Mouse (Mus musculus): ENCODE data around the gene Elmo1.

The Elmo1 gene

DNA sequence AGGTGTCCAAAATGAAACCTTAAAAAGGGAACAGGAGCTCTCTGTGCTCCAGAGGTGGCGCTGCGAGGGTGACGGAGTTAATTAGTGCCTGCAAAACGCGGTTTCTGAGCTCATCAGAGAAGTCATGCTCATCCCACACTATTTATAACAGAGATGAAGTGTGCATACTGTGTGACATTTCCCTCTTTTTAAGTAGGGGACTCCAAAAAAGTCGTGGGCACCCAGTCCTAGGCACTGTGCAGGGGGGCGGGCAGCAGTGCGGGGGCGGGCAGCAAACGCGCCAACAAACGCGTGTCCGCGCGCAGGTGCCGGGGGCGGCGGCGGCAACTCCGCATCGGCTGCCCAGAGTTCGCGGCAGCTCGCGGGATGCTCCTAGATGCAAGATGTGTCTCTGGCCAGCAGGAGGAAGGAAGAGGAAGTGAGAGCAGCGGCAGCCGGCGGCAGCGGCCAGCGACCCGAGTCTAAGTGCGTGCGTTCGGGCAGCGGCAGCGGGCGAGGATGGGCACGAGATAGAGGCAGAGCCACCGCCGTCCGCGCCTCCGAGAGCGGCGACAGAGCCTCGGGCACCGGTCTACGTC is at the start of gene Elmo1:
TSS of gene Elmo1 (plus strand) at position 464 of the 578 bp plus-strand sequence.
- peak; percentile 72 for DNase-seq (ENCODE audit: low spot score)

DNA sequence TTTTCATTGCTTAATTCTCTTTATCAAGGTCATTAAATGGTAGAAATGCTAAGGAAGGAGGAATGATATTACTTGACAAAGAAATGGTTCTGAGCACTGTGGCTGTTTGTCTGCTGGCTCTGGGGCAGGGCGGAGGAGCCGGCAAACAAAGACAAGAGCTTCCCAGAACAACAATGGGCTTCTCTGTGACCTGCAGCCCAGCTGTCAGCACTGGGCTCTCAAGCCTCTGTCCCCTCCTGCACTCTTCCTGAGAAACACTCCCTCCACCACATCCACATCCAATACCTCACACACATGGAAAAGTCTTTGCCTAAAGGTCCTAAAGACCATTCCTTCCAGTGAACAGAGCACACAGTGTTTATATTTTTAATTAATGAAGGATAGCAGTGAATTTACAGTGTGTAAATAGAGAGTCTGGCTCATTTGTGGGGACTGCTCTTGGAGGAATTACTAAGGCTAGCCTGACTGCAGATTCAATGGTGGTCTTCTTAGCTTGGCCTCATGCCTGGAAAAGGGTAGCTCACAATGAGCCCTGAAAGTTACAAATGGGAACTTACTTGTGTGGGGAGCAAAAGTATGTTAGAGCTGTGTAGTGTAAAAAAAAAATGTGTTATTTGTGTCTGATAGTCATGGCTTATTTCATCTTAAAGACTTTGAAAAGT is 49.1 kb upstream of the Elmo1 start:
- DNase-seq (ENCODE audit: low spot score): peak; percentile 26

DNA sequence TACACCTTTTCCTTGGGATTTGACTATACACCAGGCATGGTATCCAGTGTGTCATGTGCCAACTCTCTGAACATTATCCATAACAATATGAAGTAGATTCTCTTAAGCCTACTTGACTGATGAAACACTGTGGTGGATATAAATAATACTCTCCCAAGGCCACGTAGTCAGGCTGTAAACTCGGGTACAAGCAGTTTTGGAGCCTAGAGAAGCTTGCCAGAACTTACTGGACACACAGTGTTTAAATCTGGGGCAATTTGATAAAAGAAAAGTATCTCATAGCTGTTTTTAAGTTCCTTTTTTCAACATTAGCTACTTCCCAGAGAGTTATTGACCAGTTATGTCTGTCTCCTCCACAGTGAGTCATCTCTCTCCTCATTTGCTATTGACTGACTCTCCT is 47.5 kb upstream of the Elmo1 start:
- no peak for DNase-seq (ENCODE audit: low spot score)

GRCm38 (mm10) chr13:20045350-20045749 is 45.0 kb upstream of the Elmo1 start:
- DNase-seq (ENCODE audit: low spot score): no peak

DNA sequence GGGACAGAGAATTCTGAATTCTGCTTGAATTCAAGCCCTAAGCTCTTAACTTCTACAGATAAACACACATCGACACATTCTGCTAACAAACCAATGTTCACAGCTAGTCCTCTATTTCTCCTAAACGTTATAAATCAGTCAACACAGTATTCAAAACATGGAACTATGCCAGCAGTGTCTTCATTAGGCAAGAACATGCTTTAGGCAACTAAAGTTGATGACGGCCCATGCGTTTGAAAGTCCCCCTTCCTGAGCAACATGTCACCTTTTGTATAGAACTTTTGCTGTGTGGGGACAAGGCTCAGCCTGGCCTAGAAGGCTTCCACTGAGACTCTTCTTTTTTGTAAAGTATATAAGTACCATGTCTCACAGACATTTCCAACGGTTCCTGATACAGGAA is 44.6 kb upstream of the Elmo1 start:
- DNase-seq (ENCODE audit: low spot score): no peak

- DNase-seq (ENCODE audit: low spot score): no peak
Observed at GRCm38 (mm10) chr13:20046406-20046805, 44.0 kb upstream of the Elmo1 start.

GRCm38 (mm10) chr13:20047926-20048836 is 42.2 kb upstream of the Elmo1 start:
- DNase-seq (ENCODE audit: low spot score): no peak

DNA sequence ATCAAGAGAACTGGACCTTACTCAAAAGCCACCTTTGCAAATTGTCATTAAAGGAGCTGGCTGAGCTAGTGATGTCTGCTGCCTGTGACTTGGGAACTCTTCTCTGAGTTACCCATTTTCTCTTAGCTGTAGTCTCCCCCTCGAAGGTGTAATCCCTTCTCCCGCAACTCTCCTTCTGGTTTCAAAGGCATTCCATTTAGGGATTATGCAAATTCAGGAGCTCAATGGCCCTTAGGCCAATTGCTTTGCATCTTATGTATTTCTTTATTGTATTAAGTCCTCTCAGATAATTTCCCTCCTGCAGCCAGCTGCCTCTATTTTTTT is 41.6 kb upstream of the Elmo1 start:
- no peak for DNase-seq (ENCODE audit: low spot score)

DNA sequence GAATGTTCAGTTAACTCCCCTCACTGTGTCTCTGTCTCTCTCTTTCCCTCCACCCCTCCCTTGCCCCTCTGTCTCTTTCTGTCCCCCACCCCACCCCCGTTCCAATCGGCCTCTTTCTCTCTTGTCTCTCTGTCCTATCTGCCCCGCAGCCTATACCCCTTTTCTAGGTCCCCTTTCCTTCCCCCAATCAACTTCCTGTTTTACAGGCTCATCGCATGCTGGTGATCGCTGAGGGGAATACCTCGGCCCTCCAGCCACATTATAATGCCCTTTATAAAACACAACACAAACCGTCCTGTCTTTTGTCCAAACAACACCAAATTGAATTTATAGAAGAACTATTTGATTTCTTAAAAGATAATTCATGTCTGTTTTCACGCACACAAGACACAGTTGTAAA is 40.7 kb upstream of the Elmo1 start:
- no peak for DNase-seq (ENCODE audit: low spot score)

- no peak for DNase-seq (ENCODE audit: low spot score)
Observed at GRCm38 (mm10) chr13:20050149-20050548, 40.2 kb upstream of the Elmo1 start.

GRCm38 (mm10) chr13:20057926-20058325 is 32.5 kb upstream of the Elmo1 start:
- no peak for DNase-seq (ENCODE audit: low spot score)

- DNase-seq (ENCODE audit: low spot score): no peak
Observed at GRCm38 (mm10) chr13:20061031-20061430, 29.4 kb upstream of the Elmo1 start.

GRCm38 (mm10) chr13:20063331-20063730 is 27.1 kb upstream of the Elmo1 start:
- DNase-seq (ENCODE audit: low spot score): no peak

DNA sequence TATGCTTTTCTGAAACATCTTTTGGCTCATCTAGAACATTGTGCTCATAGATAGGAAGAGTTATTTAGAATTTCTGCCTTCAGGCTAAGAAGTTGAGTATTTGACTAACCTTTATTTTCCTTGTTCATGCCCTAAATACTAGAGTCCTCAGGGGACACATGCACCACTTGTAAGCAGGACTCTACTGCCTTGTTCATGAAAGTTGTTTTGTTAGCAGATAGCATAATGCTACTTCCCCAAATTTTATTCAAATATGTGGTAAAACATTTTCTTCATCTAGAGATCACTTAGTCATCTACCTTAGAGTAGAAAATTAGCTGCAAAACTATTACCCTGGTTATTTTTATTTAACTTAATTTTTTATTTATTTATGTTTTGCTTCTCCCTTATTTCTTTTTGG is 18.4 kb upstream of the Elmo1 start:
- no peak for DNase-seq (ENCODE audit: low spot score)

DNA sequence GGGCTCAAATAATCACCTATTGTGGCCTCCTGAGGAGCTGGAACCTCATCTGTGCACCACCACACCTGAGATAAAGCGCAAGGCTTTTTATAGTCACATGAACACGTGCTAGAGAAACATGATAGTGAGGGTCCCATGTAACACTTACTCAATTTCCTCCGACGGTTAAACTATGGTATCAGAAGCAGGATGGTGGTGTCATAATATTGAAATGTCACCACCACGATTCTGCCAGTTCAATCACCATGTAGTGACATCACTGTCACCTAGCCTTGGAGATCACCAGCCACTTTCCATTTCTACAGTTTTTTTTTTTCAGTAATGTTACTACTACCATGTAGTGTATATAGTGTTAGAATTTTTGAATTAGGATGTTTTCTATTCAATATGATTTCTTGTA is 17.4 kb upstream of the Elmo1 start:
- no peak for DNase-seq (ENCODE audit: low spot score)

DNA sequence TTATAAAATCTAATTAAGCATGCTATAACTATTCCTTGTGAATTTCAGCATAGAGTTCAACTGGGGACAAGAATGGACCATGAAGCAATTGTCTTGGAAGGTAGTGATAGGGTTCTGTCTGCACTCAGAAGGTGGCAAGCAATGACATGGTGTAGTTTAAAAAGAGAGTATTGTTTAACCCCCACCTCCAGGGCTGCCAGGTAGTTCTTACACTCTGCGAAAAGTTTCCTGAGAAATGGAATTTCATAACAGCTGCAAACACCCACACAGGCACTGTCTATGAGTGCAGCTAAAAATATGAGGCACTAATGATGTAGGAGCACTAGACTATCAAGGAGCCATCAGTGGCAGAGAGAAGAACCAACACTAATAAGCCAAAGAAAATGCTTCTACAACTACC is 13.9 kb upstream of the Elmo1 start:
- no peak for DNase-seq (ENCODE audit: low spot score)

DNA sequence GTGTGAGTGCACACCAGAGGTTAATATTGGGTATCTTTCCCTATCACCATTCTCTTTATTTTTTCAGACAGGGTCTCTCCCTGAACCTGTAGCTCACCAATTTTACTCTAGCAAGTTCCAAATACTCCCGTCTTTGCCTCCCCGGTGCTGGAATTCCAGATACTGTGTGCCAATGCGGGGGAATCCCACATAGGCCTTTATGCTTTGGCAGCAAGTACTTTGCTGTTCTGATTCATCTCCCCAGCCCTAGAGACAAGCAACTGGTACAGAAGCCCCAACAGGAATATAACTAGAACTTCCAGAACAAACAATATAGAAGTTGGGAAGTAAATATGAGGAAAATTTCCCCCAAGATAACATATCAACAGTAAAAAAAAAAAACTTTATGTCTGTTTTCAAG is 13.2 kb upstream of the Elmo1 start:
- DNase-seq (ENCODE audit: low spot score): no peak

GRCm38 (mm10) chr13:20090711-20091603 is 561 bp downstream of the Elmo1 start:
- DNase-seq (ENCODE audit: low spot score): peak; percentile 56

- no peak for DNase-seq (ENCODE audit: low spot score)
Observed at GRCm38 (mm10) chr13:20091604-20091926, 1.2 kb downstream of the Elmo1 start.

- DNase-seq (ENCODE audit: low spot score): no peak
Observed at GRCm38 (mm10) chr13:20092301-20092700, 1.9 kb downstream of the Elmo1 start.

DNA sequence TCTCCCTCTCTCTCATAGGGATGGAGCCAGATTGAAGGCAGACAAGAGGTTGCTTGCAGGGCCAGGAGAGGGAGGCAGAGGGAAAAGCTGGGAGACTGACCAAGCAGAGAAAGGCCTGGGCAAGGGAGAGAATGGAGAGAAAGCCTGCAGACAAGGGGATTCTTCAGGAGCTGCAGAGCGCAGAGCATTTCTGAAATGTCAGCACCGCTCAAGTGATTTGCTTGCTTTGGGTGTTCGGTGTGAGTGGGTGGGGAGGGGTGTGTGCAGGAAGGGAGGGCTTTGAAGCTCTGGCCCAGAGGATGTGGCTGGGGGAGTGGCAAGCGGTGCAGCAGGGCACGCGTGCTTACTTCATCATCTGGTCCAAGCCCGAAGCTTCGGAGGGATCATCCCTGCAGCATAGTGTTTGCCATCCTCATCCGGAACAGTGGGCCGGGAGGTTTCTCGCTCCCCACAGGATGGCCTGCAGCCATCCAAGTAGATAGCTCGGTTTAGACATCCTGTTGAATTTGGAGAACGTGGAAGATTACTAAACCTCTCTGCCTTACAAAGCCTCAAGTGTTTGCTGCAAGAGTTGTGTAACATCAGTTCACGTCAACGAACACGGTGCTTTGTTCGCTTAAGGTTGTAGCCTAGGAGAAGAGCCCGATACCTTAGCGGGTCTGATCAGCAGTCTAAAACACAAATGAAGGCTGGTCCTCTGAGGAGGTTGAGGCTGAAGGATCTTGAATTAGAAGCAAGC is 3.1 kb downstream of the Elmo1 start:
- peak; percentile 17 for DNase-seq (ENCODE audit: low spot score)
